Mouse (Mus musculus) liver, postnatal 0 days (tissue): ENCODE measurements around the gene Rgma.

Experiments used
- CTCF ChIP-seq: sonication (generic); IDR thresholded peaks from 2 replicates; pipeline ENCODE4 v1.5.1; 2016; ENCODE audit warnings: antibody characterized with exemption, low read depth
- EP300 ChIP-seq: IDR thresholded peaks from 2 replicates; pipeline ENCODE4 v1.6.1; 2016; ENCODE audit warnings: antibody characterized with exemption, low read depth, mild to moderate bottlenecking

GRCm38 (mm10) chr7:73467741-73468140 lies 92.4 kb downstream of the Rgma start:
- TF ChIP-seq EP300 = no peak
- no peak for TF ChIP-seq CTCF
